Comparison of ENCODE assay signal across 11 mouse cellular contexts in the genomic region with DNA sequence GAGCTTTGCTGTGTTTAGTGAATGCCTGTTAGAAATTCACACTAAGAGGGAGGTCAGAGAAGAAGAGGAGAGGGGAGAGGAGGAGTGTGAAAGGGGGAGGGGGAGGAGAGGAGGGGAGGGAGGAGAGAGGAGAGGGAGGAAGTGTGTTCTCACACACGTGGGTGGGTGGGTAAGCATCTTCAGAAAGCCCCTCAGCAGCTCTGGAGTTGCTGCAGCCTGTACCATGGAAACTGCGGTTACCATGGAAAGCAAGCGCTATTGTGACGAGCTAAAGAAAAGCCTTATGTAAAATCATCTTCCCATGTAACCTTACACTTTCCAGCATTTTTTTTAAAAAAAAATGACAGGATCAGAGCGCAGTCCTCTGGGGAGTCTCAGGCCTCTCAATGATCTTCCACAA.
A peak's percentile ranks its signal among the peaks of the same experiment; 100 is the strongest.
DNase-seq lines count a peak whose midpoint lies in the region; ATAC-seq lines count a peak whose summit lies in the region.
"Had no signal": no experiment of that assay in that cellular context is flagged by ENCODE, and none has a peak within 500 bp of the region (broad histone marks: within the 10 kb centered on the region; RNA-seq: fewer than 3 reads in every experiment).

No protein-coding gene starts in this region.

- H3K4me3 ChIP-seq in forebrain, embryonic 16.5 days (replicated peaks; ENCODE audit: low read length), result no peak overlapping the region
- no peak overlapping the region for H3K4me3 ChIP-seq in neural tube, embryonic 12.5 days
- H3K4me3 ChIP-seq in heart, embryonic 10.5 days, result no peak overlapping the region

- no peaks in the 10 kb centered on the region for H3K36me3 ChIP-seq in forebrain, embryonic 16.5 days (ENCODE audit: control insufficient read depth, insufficient read depth)
- no peaks in the 10 kb centered on the region for H3K36me3 ChIP-seq in neural tube, embryonic 12.5 days
- H3K36me3 ChIP-seq in heart, embryonic 10.5 days, result no peaks in the 10 kb centered on the region

- H3K4me1 ChIP-seq in forebrain, embryonic 16.5 days (replicated peaks; ENCODE audit: control insufficient read depth, insufficient read depth, low read length), result peaks cover 18% of the 10 kb centered on the region
- H3K4me1 ChIP-seq in neural tube, embryonic 12.5 days, result no peaks in the 10 kb centered on the region
- no peaks in the 10 kb centered on the region for H3K4me1 ChIP-seq in heart, embryonic 10.5 days

- no peak overlapping the region; the same call in 1 of the 2 replicates for H3K4me2 ChIP-seq in forebrain, embryonic 16.5 days (ENCODE audit: low read length)
- no peak overlapping the region for H3K4me2 ChIP-seq in neural tube, embryonic 12.5 days (replicated peaks)

- H3K9me3 ChIP-seq in forebrain, embryonic 16.5 days (ENCODE audit: control insufficient read depth, low read length), result no peaks in the 10 kb centered on the region
- H3K9me3 ChIP-seq in neural tube, embryonic 12.5 days, result no peaks in the 10 kb centered on the region
- H3K9me3 ChIP-seq in heart, embryonic 10.5 days, result no peaks in the 10 kb centered on the region

- peak; percentile 82 for DNase-seq in brain, embryonic 18.5 days (ENCODE audit: low read depth, low spot score)
- peak; percentile 72 for DNase-seq in layer of hippocampus, adult 9-11 months
- DNase-seq in adrenal gland, adult (ENCODE audit: inconsistent age in 2 of 2, low spot score in 1 of 2), result no peak
- no peak for DNase-seq in thymus, postnatal 25 days
- no peak for DNase-seq in thymus, adult 18-20 months
- DNase-seq in heart, embryonic 10.5 days (ENCODE audit: low spot score), result no peak
- DNase-seq: cerebellum, postnatal 14 days; gastrocnemius, postnatal 25 days; kidney, adult 8-10 months had no signal

- no peaks in the 10 kb centered on the region for H3K27me3 ChIP-seq in forebrain, embryonic 16.5 days (replicated peaks; ENCODE audit: control insufficient read depth, insufficient read depth, low read length)
- H3K27me3 ChIP-seq in neural tube, embryonic 12.5 days (replicated peaks), result no peaks in the 10 kb centered on the region
- no peaks in the 10 kb centered on the region for H3K27me3 ChIP-seq in heart, embryonic 10.5 days (ENCODE audit: insufficient read depth, poor library complexity, severe bottlenecking)

- peak overlapping the region; percentile 80 for H3K27ac ChIP-seq in forebrain, embryonic 16.5 days (ENCODE audit: low read length)
- no peak overlapping the region for H3K27ac ChIP-seq in neural tube, embryonic 12.5 days
- no peak overlapping the region for H3K27ac ChIP-seq in heart, embryonic 10.5 days

- 22% methylated on average over 5 of the region's 5 CpGs for WGBS in forebrain, embryonic 16.5 days
- WGBS in neural tube, embryonic 12.5 days, result 54% methylated on average over 5 of the region's 5 CpGs
- WGBS in heart, embryonic 10.5 days, result 68% methylated on average over 5 of the region's 5 CpGs

- peak overlapping the region; percentile 3; the same call in 1 of the 2 replicates for H3K9ac ChIP-seq in forebrain, embryonic 16.5 days (replicated peaks; ENCODE audit: low read depth, low read length)
- H3K9ac ChIP-seq in neural tube, embryonic 12.5 days, result no peak overlapping the region

- ATAC-seq in forebrain, embryonic 16.5 days, result peak; percentile 92
- peak; percentile 50; the same call in 1 of the 2 replicates for ATAC-seq in neural tube, embryonic 12.5 days (ENCODE audit: low FRiP score, low read depth)

Comparison
In these comparisons a context has a peak if more than half of its experiments do, and no peak if none do; other contexts are left out.
1. DNase-seq: peak in brain, embryonic 18.5 days (single experiment) and layer of hippocampus, adult 9-11 months (single experiment); none in adrenal gland, adult (0 of 2), thymus, postnatal 25 days (single experiment), thymus, adult 18-20 months (0 of 2) and heart, embryonic 10.5 days (single experiment).